Mouse (Mus musculus) cerebellum, adult 2 months (tissue): ENCODE measurements at regions not wholly inside any gene's neighbourhood (a gene's known extent, or its start where the extent isn't known, plus 50 kb on each side); places are given as distances from the start of the nearest gene placed in this dataset.
A peak's percentile ranks its signal among the peaks of the same experiment; 100 is the strongest.

Source experiments
- DNase-seq, 2 experiments: peaks; one replicate each; pipeline ENCODE4 v3.0.0; 2021
- H3K27ac ChIP-seq: fragments of 200-500 bp; 2 replicates; pipeline ENCODE4 v1.5.1; 2012; ENCODE audit warnings: low read length, control low read depth, inconsistent platforms; ENCODE audit not compliant: insufficient read depth
- H3K27me3 ChIP-seq: fragments of 200-500 bp; 2 replicates; pipeline ENCODE4 v1.6.1; 2012; ENCODE audit warnings: inconsistent platforms, mild to moderate bottlenecking, low read length, moderate library complexity; ENCODE audit not compliant: control insufficient read depth, insufficient read depth
- H3K4me1 ChIP-seq: fragments of 200-500 bp; 2 replicates; pipeline ENCODE4 v1.6.1; 2011; ENCODE audit warnings: low read length; ENCODE audit not compliant: control insufficient read depth, insufficient read depth
- H3K4me3 ChIP-seq: fragments of 200-500 bp; replicated peaks from 2 replicates; pipeline ENCODE3; 2011; ENCODE audit warnings: mild to moderate bottlenecking, low read depth, low read length, control low read depth; ENCODE audit not compliant: insufficient read depth
- CTCF ChIP-seq: fragments of 200-500 bp; IDR thresholded peaks from 2 replicates; pipeline ENCODE4 v1.5.1; 2011; ENCODE audit warnings: low read depth, mild to moderate bottlenecking, control low read depth, low read length, moderate library complexity, borderline replicate concordance; ENCODE audit not compliant: insufficient read depth
- POLR2A ChIP-seq: fragments of 200-500 bp; IDR thresholded peaks from 2 replicates; pipeline ENCODE4 v1.6.1; 2011; ENCODE audit warnings: low read length, control low read depth, borderline replicate concordance; ENCODE audit not compliant: insufficient read depth
- WGBS: fragments of 180-500 bp; shearing (Covaris S2); methylation state at CpG from one replicate; pipeline ENCODE4 v1.1.7; 2018; 5-methylcytosine and 5-hydroxymethylcytosine counted together

DNA sequence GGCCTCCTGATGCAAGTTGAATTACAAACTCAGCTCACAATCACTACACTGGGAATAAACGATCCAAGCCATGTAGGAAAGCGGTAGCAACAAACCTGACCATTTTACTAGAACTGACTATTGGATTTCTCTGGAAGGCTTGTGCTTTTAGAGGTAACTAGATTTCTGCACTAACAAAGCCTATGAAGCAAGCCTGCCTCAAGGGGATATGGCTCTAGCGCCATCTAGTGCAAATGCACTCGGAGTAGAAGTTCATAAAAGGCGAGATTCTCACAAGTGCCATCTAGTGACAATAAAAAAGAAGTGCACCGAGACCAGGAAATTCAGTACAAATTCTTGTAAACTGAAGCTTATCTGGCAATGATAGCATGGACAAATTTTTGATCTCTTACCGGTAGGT is 364.9 kb upstream of the Fmr1 start:
- H3K27me3 ChIP-seq, result no peaks in the 10 kb centered on the region
- TF ChIP-seq CTCF, result peak; percentile 71
- TF ChIP-seq POLR2A, result no peak
- H3K4me1 ChIP-seq, result no peaks in the 10 kb centered on the region
- 9% methylated on average over 7 of the region's 7 CpGs for WGBS
- no peak overlapping the region for H3K27ac ChIP-seq
- peak; percentile 62 to 63 for DNase-seq
- no peak overlapping the region for H3K4me3 ChIP-seq
